11 mouse cellular contexts compared by ENCODE assay signal in genomic region chrX:103624426-103625168, GRCm38 (mm10). TPM values are rescaled to one million over a fixed set of nuclear protein-coding genes. Genes with fewer than 3 reads are reported as not detected.
DNase-seq lines count a peak whose midpoint lies in the region; ATAC-seq and TF ChIP-seq lines count a peak whose summit lies in the region.
"Had no signal": no experiment of that assay in that cellular context is flagged by ENCODE, and none has a peak within 500 bp of the region (broad histone marks: within the 10 kb centered on the region; RNA-seq: fewer than 3 reads in every experiment).

No protein-coding gene starts in this region.

- H3K27me3 ChIP-seq in forebrain, postnatal 0 days (ENCODE audit: insufficient read depth, low read length): no peaks in the 10 kb centered on the region; the same call in 1 of the 2 replicates
- no peaks in the 10 kb centered on the region; the same call in 1 of the 2 replicates for H3K27me3 ChIP-seq in forebrain, embryonic 16.5 days (replicated peaks; ENCODE audit: control insufficient read depth, insufficient read depth, low read length)
- H3K27me3 ChIP-seq in lung, embryonic 14.5 days (ENCODE audit: insufficient read depth, low read length): no peaks in the 10 kb centered on the region
- no peaks in the 10 kb centered on the region for H3K27me3 ChIP-seq in cerebellum, adult 2 months (ENCODE audit: control insufficient read depth, insufficient read depth, low read length)

- peak; percentile 70 for TF ChIP-seq CTCF in forebrain, postnatal 0 days (IDR thresholded peaks at IDR 0.05; ENCODE audit: low read depth)
- peak; percentile 71 for TF ChIP-seq CTCF in lung, embryonic 14.5 days (IDR thresholded peaks at IDR 0.05; ENCODE audit: low read depth)
- TF ChIP-seq CTCF in lung, adult 2 months (IDR thresholded peaks at IDR 0.05; ENCODE audit: insufficient read depth, low read length): no peak
- peak; percentile 29; the same call in 1 of the 2 replicates for TF ChIP-seq CTCF in cerebellum, adult 2 months (IDR thresholded peaks at IDR 0.05; ENCODE audit: borderline replicate concordance, insufficient read depth, low read depth, low read length)

- peaks cover 3% of the 10 kb centered on the region for H3K4me1 ChIP-seq in forebrain, postnatal 0 days (ENCODE audit: insufficient read depth)
- peaks cover 8% of the 10 kb centered on the region for H3K4me1 ChIP-seq in forebrain, embryonic 16.5 days (replicated peaks; ENCODE audit: control insufficient read depth, insufficient read depth, low read length)
- no peaks in the 10 kb centered on the region for H3K4me1 ChIP-seq in lung, embryonic 14.5 days (ENCODE audit: insufficient read depth)
- no peaks in the 10 kb centered on the region for H3K4me1 ChIP-seq in lung, adult 2 months (ENCODE audit: control insufficient read depth, insufficient read depth, low read length)
- H3K4me1 ChIP-seq in cerebellum, adult 2 months (ENCODE audit: control insufficient read depth, insufficient read depth, low read length): no peaks in the 10 kb centered on the region

- WGBS in forebrain, postnatal 0 days: 16% methylated on average over 5 of the region's 5 CpGs
- 19% methylated on average over 5 of the region's 5 CpGs for WGBS in forebrain, embryonic 16.5 days
- WGBS in lung, embryonic 14.5 days: 20% methylated on average over 5 of the region's 5 CpGs
- 34% methylated on average over 5 of the region's 5 CpGs for WGBS in lung, adult 2 months
- 26% methylated on average over 5 of the region's 5 CpGs for WGBS in cerebellum, adult 2 months

- DNase-seq in forebrain, postnatal 0 days: peak; percentile 48
- peak; percentile 71 for DNase-seq in lung, embryonic 14.5 days
- no peak for DNase-seq in lung, adult 2 months
- DNase-seq in cerebellum, adult 2 months: peak in 1 of 2 experiments; percentile 40
- no peak for DNase-seq in gastrocnemius, postnatal 10 days
- DNase-seq in heart, postnatal 25 days (ENCODE audit: low spot score): no peak

- no peak overlapping the region for H3K4me3 ChIP-seq in forebrain, postnatal 0 days (ENCODE audit: low read depth, low read length)
- no peak overlapping the region for H3K4me3 ChIP-seq in forebrain, embryonic 16.5 days (replicated peaks; ENCODE audit: low read length)
- H3K4me3 ChIP-seq in lung, embryonic 14.5 days (ENCODE audit: low read depth, low read length): no peak overlapping the region
- H3K4me3 ChIP-seq in lung, adult 2 months (replicated peaks; ENCODE audit: extremely low read depth, low read depth, low read length): no peak overlapping the region
- H3K4me3 ChIP-seq in cerebellum, adult 2 months (replicated peaks; ENCODE audit: insufficient read depth, low read depth, low read length): no peak overlapping the region

- no peak overlapping the region for H3K27ac ChIP-seq in forebrain, postnatal 0 days (ENCODE audit: low read depth, low read length)
- no peak overlapping the region for H3K27ac ChIP-seq in forebrain, embryonic 16.5 days (ENCODE audit: low read length)
- no peak overlapping the region for H3K27ac ChIP-seq in lung, embryonic 14.5 days (ENCODE audit: low read depth)
- H3K27ac ChIP-seq in cerebellum, adult 2 months (ENCODE audit: insufficient read depth, low read length): no peak overlapping the region
- H3K27ac ChIP-seq: macrophage had no signal

- H3K9me3 ChIP-seq in forebrain, postnatal 0 days (ENCODE audit: low read length): no peaks in the 10 kb centered on the region
- no peaks in the 10 kb centered on the region for H3K9me3 ChIP-seq in forebrain, embryonic 16.5 days (ENCODE audit: control insufficient read depth, low read length)
- H3K9me3 ChIP-seq in lung, embryonic 14.5 days (ENCODE audit: low read depth, low read length): no peaks in the 10 kb centered on the region

- no peak for ATAC-seq in forebrain, postnatal 0 days
- no peak for ATAC-seq in forebrain, embryonic 16.5 days
- ATAC-seq in lung, embryonic 14.5 days (ENCODE audit: insufficient read depth): no peak
- peak; percentile 20; the same call in 1 of the 2 replicates for ATAC-seq in neutrophil, adult 5-6 weeks (ENCODE audit: extremely low read depth, insufficient number of reproducible peaks, low FRiP score, poor library complexity, severe bottlenecking)

- intact Hi-C loops in heart, postnatal 25 days (cut with DNase I): loop anchor here (1.0 to 10.0 kb wide), 2 partner anchors 140 to 220 kb away; no protein-coding TSS in a partner anchor

- no peak overlapping the region for H3K4me2 ChIP-seq in forebrain, postnatal 0 days (ENCODE audit: low read depth)
- no peak overlapping the region for H3K4me2 ChIP-seq in forebrain, embryonic 16.5 days (ENCODE audit: low read length)
- H3K4me2 ChIP-seq in lung, embryonic 14.5 days: 0 out of 2 replicates have a peak overlapping the region, but pooled peaks have one; percentile 15

- no peaks in the 10 kb centered on the region for H3K36me3 ChIP-seq in forebrain, postnatal 0 days (ENCODE audit: insufficient read depth)
- no peaks in the 10 kb centered on the region for H3K36me3 ChIP-seq in forebrain, embryonic 16.5 days (ENCODE audit: control insufficient read depth, insufficient read depth)
- H3K36me3 ChIP-seq in lung, embryonic 14.5 days (ENCODE audit: insufficient read depth): no peaks in the 10 kb centered on the region

- H3K9ac ChIP-seq in forebrain, postnatal 0 days: no peak overlapping the region
- H3K9ac ChIP-seq in forebrain, embryonic 16.5 days (replicated peaks; ENCODE audit: low read depth, low read length): no peak overlapping the region
- H3K9ac ChIP-seq in lung, embryonic 14.5 days: no peak overlapping the region

- no peak for TF ChIP-seq POLR2A in lung, adult 2 months (IDR thresholded peaks at IDR 0.05; ENCODE audit: borderline replicate concordance, extremely low read depth, low read depth, low read length)
- no peak for TF ChIP-seq POLR2A in cerebellum, adult 2 months (IDR thresholded peaks at IDR 0.05; ENCODE audit: borderline replicate concordance, insufficient read depth, low read length)

RNA-seq across cellular contexts. Expression of gene Zcchc13, which starts 5.8 kb away (rescaled TPM):
- not detected in 2 replicates for total RNA-seq in forebrain, postnatal 0 days (2014; rRNA removed)
- not detected in 2 replicates for polyA plus RNA-seq in forebrain, postnatal 0 days (2015; fragmentation: Nextera tagmentation; extraction: Ambion mirVana)
- not detected in 2 replicates for polyA plus RNA-seq in forebrain, embryonic 16.5 days (2015; fragmentation: Nextera tagmentation; extraction: Ambion mirVana)
- not detected in 2 replicates for polyA plus RNA-seq in lung, embryonic 14.5 days (2014; fragmentation: Nextera tagmentation; extraction: Ambion mirVana)
- not detected in 2 replicates for polyA plus RNA-seq in lung, adult 2 months (2012; rRNA removed)
- 0.10 and 0.13 TPM in 2 replicates for polyA plus RNA-seq in cerebellum, adult 2 months (2012; rRNA removed)
- not detected in 2 replicates for total RNA-seq in neutrophil, adult 5-6 weeks (2017)
- not detected for total RNA-seq in gastrocnemius, postnatal 10 days (2021)
- total RNA-seq in heart, postnatal 25 days (2021): not detected
- total RNA-seq: gastrocnemius, adult 8-10 months; layer of hippocampus, adult 18-20 months had no signal
- polyA plus RNA-seq: macrophage had no signal

Comparison
In these comparisons a context has a peak if more than half of its experiments do, and no peak if none do; other contexts are left out.
1. DNase-seq: peak in forebrain, postnatal 0 days (single experiment) and lung, embryonic 14.5 days (single experiment); none in lung, adult 2 months (single experiment), gastrocnemius, postnatal 10 days (single experiment) and heart, postnatal 25 days (single experiment).